Mouse (Mus musculus) heart, postnatal 0 days (tissue): ENCODE measurements around the gene Nynrin.

ENCODE experiments used
- CTCF ChIP-seq: IDR thresholded peaks from 2 replicates; pipeline ENCODE4 v1.5.1; 2016; ENCODE audit warnings: antibody characterized with exemption, control low read depth, low read depth
- EP300 ChIP-seq: IDR thresholded peaks from 2 replicates; pipeline ENCODE4 v1.6.1; 2016; ENCODE audit warnings: antibody characterized with exemption, low read depth

- TF ChIP-seq CTCF (no peak), EP300 (no peak; the same call in 1 of the 2 replicates)
These were observed 25.0 kb upstream of the Nynrin start for GRCm38 (mm10) chr14:55828716-55829263.
